Mouse (Mus musculus) thymus, adult 2 months (tissue): Measurements from ENCODE around the gene Cog5.

Source experiments
- CTCF ChIP-seq: fragments of 200-500 bp; IDR thresholded peaks from 2 replicates; pipeline ENCODE4 v1.5.1; 2012; ENCODE audit warnings: mild to moderate bottlenecking, control low read depth, low read length, moderate library complexity, borderline replicate concordance; ENCODE audit not compliant: control insufficient read depth, poor library complexity, insufficient read depth; ENCODE audit errors: extremely low read depth
- POLR2A ChIP-seq: fragments of 200-500 bp; IDR thresholded peaks from 2 replicates; pipeline ENCODE4 v1.6.1; 2012; ENCODE audit warnings: mild to moderate bottlenecking, low read length, control low read depth, moderate library complexity; ENCODE audit not compliant: control insufficient read depth, poor library complexity, insufficient read depth; ENCODE audit errors: extremely low read depth

DNA sequence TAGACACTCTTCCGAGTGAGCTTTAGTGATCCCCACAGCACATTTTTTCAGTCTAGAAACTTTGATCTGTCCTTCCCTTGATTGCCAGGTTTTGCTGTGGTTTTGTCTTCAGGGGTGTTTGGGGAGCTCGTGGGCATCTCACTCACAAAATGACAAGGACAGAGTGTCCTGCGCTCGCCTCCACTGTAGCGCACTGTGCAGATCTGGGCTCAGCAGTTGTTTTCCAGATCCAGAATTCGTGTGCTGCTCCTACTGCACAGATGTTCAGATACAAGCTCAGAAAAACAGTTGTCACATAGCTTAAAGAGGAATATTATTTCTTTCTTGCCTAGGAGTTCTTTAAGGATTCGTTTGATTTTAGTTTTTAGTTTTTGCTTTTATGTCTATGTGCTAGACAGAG, 203.1 kb downstream of the Cog5 start:
- TF ChIP-seq CTCF (no peak), POLR2A (no peak)
